ENCODE assay signal across 8 mouse cellular contexts in the genomic region with DNA sequence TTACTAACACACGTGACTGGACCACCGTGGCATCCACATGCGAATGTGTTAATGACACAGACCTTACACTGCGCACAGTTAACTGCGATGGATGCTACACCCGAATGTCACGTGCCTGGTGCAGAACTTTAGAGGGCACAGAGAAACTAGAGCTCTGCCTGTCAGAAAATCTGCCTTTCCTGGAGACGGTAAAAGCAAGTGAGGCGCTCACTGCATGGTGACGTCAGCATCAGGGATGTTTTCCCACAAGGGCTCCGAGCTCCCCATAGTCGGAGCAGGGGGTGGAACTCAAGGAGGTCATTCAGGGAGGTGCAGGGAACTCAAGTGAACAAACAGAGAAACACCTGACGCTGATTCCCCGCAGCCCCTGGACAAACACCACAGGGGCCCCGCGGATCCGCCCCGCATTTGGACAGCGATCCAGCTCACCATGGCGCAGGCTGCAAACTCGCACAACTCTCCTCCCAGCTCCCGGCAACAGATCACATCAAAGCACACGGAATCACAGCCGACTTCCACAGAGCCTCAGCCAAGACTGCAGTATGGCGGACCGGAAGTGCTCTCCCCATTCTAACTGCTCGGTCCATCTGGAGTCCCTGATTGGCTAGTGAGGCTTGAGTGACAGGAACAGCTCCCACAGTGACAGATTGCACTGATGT. TPM values are rescaled to one million over a fixed set of nuclear protein-coding genes. Genes with fewer than 3 reads are reported as not detected.
DNase-seq lines count a peak whose midpoint lies in the region; ATAC-seq and TF ChIP-seq lines count a peak whose summit lies in the region.

A gene (minus strand): TSS at position 539 of the 659 bp plus-strand sequence.

- peak within 1 kb of the TSS; percentile 70 for H3K4me2 ChIP-seq in forebrain, embryonic 15.5 days (replicated peaks)
- peak within 1 kb of the TSS; percentile 71 for H3K4me2 ChIP-seq in liver, postnatal 0 days (ENCODE audit: low read depth, low read length)
- peak within 1 kb of the TSS; percentile 70 for H3K4me2 ChIP-seq in neural tube, embryonic 13.5 days

- 3% methylated on average over 27 of the region's 27 CpGs for WGBS in forebrain, embryonic 15.5 days
- 3% methylated on average over 27 of the region's 27 CpGs for WGBS in liver, postnatal 0 days (ENCODE audit: insufficient replicate concordance)
- 3% methylated on average over 27 of the region's 27 CpGs for WGBS in neural tube, embryonic 13.5 days

- peak; percentile 100 for ATAC-seq in cerebellum, adult (ENCODE audit: insufficient number of reproducible peaks, low FRiP score, low TSS enrichment)
- ATAC-seq in forebrain, embryonic 15.5 days (replicated peaks): peak; percentile 100
- ATAC-seq in liver, postnatal 0 days: peak; percentile 99
- ATAC-seq in neural tube, embryonic 13.5 days (ENCODE audit: low read depth): peak; percentile 100

- no peak for TF ChIP-seq CTCF in E14TG2a.4 (conservative IDR thresholded peaks at IDR 0.05; ENCODE audit: low read length)
- no peak for TF ChIP-seq CTCF in liver, postnatal 0 days (IDR thresholded peaks at IDR 0.05; ENCODE audit: low read depth)
- TF ChIP-seq CTCF in testis, adult 2 months (IDR thresholded peaks at IDR 0.05; ENCODE audit: control insufficient read depth, insufficient read depth, insufficient replicate concordance, low read depth, low read length): no peak

- no peak for TF ChIP-seq EP300 in liver, postnatal 0 days (IDR thresholded peaks at IDR 0.05; ENCODE audit: low read depth)

- intact Hi-C loops in heart, postnatal 25 days (cut with DNase I): no loop called here

- peak; percentile 71 for DNase-seq in heart, postnatal 25 days (ENCODE audit: low spot score)
- DNase-seq in layer of hippocampus, adult 11-12 months (ENCODE audit: low spot score): peak; percentile 88
- peak; percentile 68 for DNase-seq in liver, postnatal 0 days

- H3K9me3 ChIP-seq in E14TG2a.4 (ENCODE audit: low read length): peaks cover 15% of the 10 kb centered on the region
- H3K9me3 ChIP-seq in forebrain, embryonic 15.5 days: peaks cover 12% of the 10 kb centered on the region
- no peaks in the 10 kb centered on the region for H3K9me3 ChIP-seq in liver, postnatal 0 days (ENCODE audit: low read length)
- H3K9me3 ChIP-seq in neural tube, embryonic 13.5 days: peaks cover 29% of the 10 kb centered on the region

- TF ChIP-seq POLR2A in testis, adult 2 months (IDR thresholded peaks at IDR 0.05; ENCODE audit: control insufficient read depth, low read depth, low read length): no peak; the same call in 1 of the 2 replicates

- peaks cover 15% of the 10 kb centered on the region for H3K4me1 ChIP-seq in E14TG2a.4 (replicated peaks; ENCODE audit: low read depth, low read length)
- peaks cover 16% of the 10 kb centered on the region for H3K4me1 ChIP-seq in forebrain, embryonic 15.5 days
- H3K4me1 ChIP-seq in liver, postnatal 0 days (ENCODE audit: insufficient read depth): peaks cover 6% of the 10 kb centered on the region
- H3K4me1 ChIP-seq in neural tube, embryonic 13.5 days (replicated peaks): peaks cover 15% of the 10 kb centered on the region
- H3K4me1 ChIP-seq in testis, adult 2 months (ENCODE audit: control insufficient read depth, insufficient read depth, low read length): peaks cover 3% of the 10 kb centered on the region

- peak within 1 kb of the TSS; percentile 71 for H3K9ac ChIP-seq in forebrain, embryonic 15.5 days (replicated peaks)
- peak within 1 kb of the TSS; percentile 66 for H3K9ac ChIP-seq in liver, postnatal 0 days (replicated peaks)
- H3K9ac ChIP-seq in neural tube, embryonic 13.5 days: peak within 1 kb of the TSS; percentile 72

- H3K36me3 ChIP-seq in E14TG2a.4 (ENCODE audit: insufficient read depth, low read length): peaks cover 9% of the 10 kb centered on the region
- H3K36me3 ChIP-seq in forebrain, embryonic 15.5 days: peaks cover 12% of the 10 kb centered on the region
- no peaks in the 10 kb centered on the region for H3K36me3 ChIP-seq in liver, postnatal 0 days (replicated peaks; ENCODE audit: insufficient read depth, low read length)
- peaks cover 21% of the 10 kb centered on the region for H3K36me3 ChIP-seq in neural tube, embryonic 13.5 days
- H3K36me3 ChIP-seq in testis, adult 2 months (ENCODE audit: control insufficient read depth, insufficient read depth, low read length): no peaks in the 10 kb centered on the region

- 0 out of 2 replicates have a peak, but pooled peaks cover 3% of the 10 kb centered on the region for H3K27me3 ChIP-seq in E14TG2a.4 (ENCODE audit: insufficient read depth, low read length)
- H3K27me3 ChIP-seq in forebrain, embryonic 15.5 days: no peaks in the 10 kb centered on the region
- no peaks in the 10 kb centered on the region for H3K27me3 ChIP-seq in liver, postnatal 0 days (ENCODE audit: insufficient read depth, low read length)
- no peaks in the 10 kb centered on the region for H3K27me3 ChIP-seq in neural tube, embryonic 13.5 days
- no peaks in the 10 kb centered on the region for H3K27me3 ChIP-seq in testis, adult 2 months (ENCODE audit: control insufficient read depth, insufficient read depth, low read length)

- H3K4me3 ChIP-seq in E14TG2a.4 (replicated peaks; ENCODE audit: low read length): peak within 1 kb of the TSS; percentile 90
- peak within 1 kb of the TSS; percentile 56 for H3K4me3 ChIP-seq in forebrain, embryonic 15.5 days
- H3K4me3 ChIP-seq in liver, postnatal 0 days (ENCODE audit: low read depth, low read length): peak within 1 kb of the TSS; percentile 67
- peak within 1 kb of the TSS; percentile 73 for H3K4me3 ChIP-seq in neural tube, embryonic 13.5 days
- H3K4me3 ChIP-seq in testis, adult 2 months (ENCODE audit: control insufficient read depth, low read depth, low read length): peak within 1 kb of the TSS; percentile 95

- peak within 1 kb of the TSS; percentile 87 for H3K27ac ChIP-seq in forebrain, embryonic 15.5 days (replicated peaks)
- peak within 1 kb of the TSS; percentile 64; the same call in 1 of the 2 replicates for H3K27ac ChIP-seq in liver, postnatal 0 days (ENCODE audit: low read depth)
- peak within 1 kb of the TSS; percentile 85 for H3K27ac ChIP-seq in neural tube, embryonic 13.5 days (replicated peaks)
- H3K27ac ChIP-seq in testis, adult 2 months (ENCODE audit: control insufficient read depth, insufficient read depth, low read depth, low read length): peak within 1 kb of the TSS; percentile 21

RNA-seq across cellular contexts. Expression of the gene that starts here (rescaled TPM):
- 22.5 and 23.1 TPM in 2 replicates for polyA plus RNA-seq in forebrain, embryonic 15.5 days (2015; fragmentation: Nextera tagmentation; extraction: Ambion mirVana)
- total RNA-seq in heart, postnatal 25 days (2021): 1 to 10 TPM; 5.7 to 6.1 TPM
- polyA plus RNA-seq in liver, postnatal 0 days (2015; fragmentation: Nextera tagmentation; extraction: Ambion mirVana): 2.1 and 2.4 TPM in 2 replicates
- polyA plus RNA-seq in neural tube, embryonic 13.5 days (2015; fragmentation: Nextera tagmentation; extraction: Ambion mirVana): 24.6 and 27.4 TPM in 2 replicates
- polyA plus RNA-seq in testis, adult 2 months (2012; rRNA removed): 1.1 and 1.5 TPM in 2 replicates

Comparison
In these comparisons a context has a peak if more than half of its experiments do, and no peak if none do; other contexts are left out.
1. Peak in every context shown above with its lines: DNase-seq, ATAC-seq, H3K4me3 ChIP-seq and H3K27ac ChIP-seq.
2. H3K27ac ChIP-seq: peak in every context shown above with its lines; median percentile 87 in forebrain, embryonic 15.5 days; 85 in neural tube, embryonic 13.5 days; 64 in liver, postnatal 0 days; 21 in testis, adult 2 months.